Mouse (Mus musculus): ENCODE results near the gene Dnmt3a. TPM values are rescaled to one million over a fixed set of nuclear protein-coding genes. Genes with fewer than 3 reads are reported as not detected.

The Dnmt3a gene
- polyA plus RNA-seq, 1 experiment from 2014 or later, result 60.3 TPM

DNA sequence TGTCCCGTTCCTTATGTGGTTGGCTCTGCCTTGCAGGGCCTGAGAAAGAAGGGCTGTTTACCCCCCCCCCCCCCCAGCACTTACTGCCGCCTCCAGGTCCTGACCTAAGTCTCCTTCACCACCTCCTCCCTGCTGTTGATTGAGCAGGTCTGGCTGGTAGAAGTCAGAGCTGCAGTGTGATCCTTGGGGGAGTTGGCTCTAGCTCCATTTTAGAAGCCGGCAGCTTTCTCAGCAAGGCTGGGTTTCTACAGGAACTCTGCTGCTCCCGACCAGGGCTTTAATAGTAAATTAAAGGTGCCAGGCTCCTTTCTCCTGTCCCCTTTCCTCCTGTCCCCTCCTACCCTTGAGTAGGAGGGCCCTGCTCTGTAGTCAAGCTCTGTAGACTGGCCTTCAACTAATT is 4.6 kb downstream of the Dnmt3a start:
- Histone ChIP-seq H3K9me3 (ENCODE audit: low read length) (no peaks in the 10 kb centered on the region), H3K27ac (ENCODE audit: low read length) (no peak overlapping the region), H3K4me2 (replicated peaks; ENCODE audit: low read depth, low read length) (peak overlapping the region; percentile 20; the same call in 1 of the 2 replicates), H3K36me3 (ENCODE audit: insufficient read depth, low read length) (no peaks in the 10 kb centered on the region), H3K27me3 (replicated peaks; ENCODE audit: insufficient read depth, low read length) (no peaks in the 10 kb centered on the region), H3K4me1 (ENCODE audit: insufficient read depth, low read depth, low read length) (peaks cover 27% of the 10 kb centered on the region), H3K4me3 (ENCODE audit: low read depth, low read length) (no peak overlapping the region), H3K9ac (replicated peaks; ENCODE audit: low read depth) (no peak overlapping the region)
- WGBS, result 9% methylated on average over 4 of the region's 4 CpGs
- DNase-seq (ENCODE audit: low spot score) (peak; percentile 61), ATAC-seq (no peak)
- no peak for TF ChIP-seq CTCF (IDR thresholded peaks at IDR 0.05)
- no peak for TF ChIP-seq EP300 (IDR thresholded peaks at IDR 0.05)

DNA sequence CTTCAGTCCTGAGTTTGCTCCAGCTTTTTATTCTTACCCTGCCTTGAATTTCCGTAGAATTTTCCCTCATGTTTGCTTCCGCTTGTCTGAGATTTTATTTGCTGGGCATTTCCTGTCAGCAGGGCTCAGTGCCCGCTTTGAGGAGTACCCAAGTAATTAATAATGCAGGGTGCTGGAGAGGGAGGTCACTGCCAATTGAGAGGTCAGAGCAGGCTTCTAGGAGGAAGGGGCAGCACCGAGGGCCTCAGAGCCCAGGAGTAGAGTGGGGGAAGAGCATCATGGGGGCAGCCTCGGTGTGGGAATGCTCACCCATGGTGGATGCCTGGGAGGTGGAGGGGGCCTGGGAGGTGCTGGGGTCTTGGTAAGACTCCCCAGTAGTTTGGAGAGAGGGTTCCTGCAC is 5.8 kb downstream of the Dnmt3a start:
- Histone ChIP-seq H3K27me3 (replicated peaks; ENCODE audit: insufficient read depth, low read length) (no peaks in the 10 kb centered on the region), H3K36me3 (ENCODE audit: insufficient read depth, low read length) (no peaks in the 10 kb centered on the region), H3K9ac (replicated peaks; ENCODE audit: low read depth) (no peak overlapping the region), H3K9me3 (ENCODE audit: low read length) (no peaks in the 10 kb centered on the region), H3K27ac (ENCODE audit: low read length) (peak overlapping the region; percentile 23; the same call in 1 of the 2 replicates), H3K4me2 (replicated peaks; ENCODE audit: low read depth, low read length) (0 out of 2 replicates have a peak overlapping the region, but pooled peaks have one; percentile 14), H3K4me1 (ENCODE audit: insufficient read depth, low read depth, low read length) (peaks cover 30% of the 10 kb centered on the region), H3K4me3 (ENCODE audit: low read depth, low read length) (no peak overlapping the region)
- 17% methylated on average over 5 of the region's 5 CpGs for WGBS
- DNase-seq (ENCODE audit: low spot score), result peak; percentile 37
- no peak for ATAC-seq
- TF ChIP-seq CTCF (IDR thresholded peaks at IDR 0.05) (no peak), EP300 (IDR thresholded peaks at IDR 0.05) (0 out of 2 replicates have a peak, but pooled peaks have one; percentile 33)

- TF ChIP-seq CTCF (IDR thresholded peaks at IDR 0.05) (no peak), EP300 (IDR thresholded peaks at IDR 0.05) (no peak)
- Histone ChIP-seq H3K4me3 (ENCODE audit: low read depth, low read length) (no peak overlapping the region), H3K27me3 (replicated peaks; ENCODE audit: insufficient read depth, low read length) (no peaks in the 10 kb centered on the region), H3K27ac (ENCODE audit: low read length) (no peak overlapping the region), H3K36me3 (ENCODE audit: insufficient read depth, low read length) (no peaks in the 10 kb centered on the region), H3K4me1 (ENCODE audit: insufficient read depth, low read depth, low read length) (peaks cover 30% of the 10 kb centered on the region), H3K9me3 (ENCODE audit: low read length) (no peaks in the 10 kb centered on the region), H3K4me2 (replicated peaks; ENCODE audit: low read depth, low read length) (no peak overlapping the region), H3K9ac (replicated peaks; ENCODE audit: low read depth) (no peak overlapping the region)
- DNase-seq (ENCODE audit: low spot score) (no peak), ATAC-seq (no peak)
- 65% methylated on average over 6 of the region's 6 CpGs for WGBS
Observed at GRCm38 (mm10) chr12:3812251-3812650, 6.4 kb downstream of the Dnmt3a start.

- H3K36me3 ChIP-seq (ENCODE audit: insufficient read depth, low read length), result no peaks in the 10 kb centered on the region
- H3K27me3 ChIP-seq (replicated peaks; ENCODE audit: insufficient read depth, low read length), result no peaks in the 10 kb centered on the region
- H3K4me3 ChIP-seq (ENCODE audit: low read depth, low read length), result no peak overlapping the region
- no peak overlapping the region for H3K27ac ChIP-seq (ENCODE audit: low read length)
- no peak overlapping the region for H3K4me2 ChIP-seq (replicated peaks; ENCODE audit: low read depth, low read length)
- ATAC-seq (no peak), DNase-seq (ENCODE audit: low spot score) (no peak)
- H3K9me3 ChIP-seq (ENCODE audit: low read length), result no peaks in the 10 kb centered on the region
- no peak overlapping the region for H3K9ac ChIP-seq (replicated peaks; ENCODE audit: low read depth)
- TF ChIP-seq EP300 (IDR thresholded peaks at IDR 0.05) (no peak), CTCF (IDR thresholded peaks at IDR 0.05) (no peak)
- WGBS, result 80% methylated on average over 8 of the region's 8 CpGs
- H3K4me1 ChIP-seq (ENCODE audit: insufficient read depth, low read depth, low read length), result peaks cover 34% of the 10 kb centered on the region
Observed at GRCm38 (mm10) chr12:3813138-3813537, 7.3 kb downstream of the Dnmt3a start.

- 35% methylated on average over 6 of the region's 6 CpGs for WGBS
- Histone ChIP-seq H3K9me3 (ENCODE audit: low read length) (no peaks in the 10 kb centered on the region), H3K27ac (ENCODE audit: low read length) (no peak overlapping the region), H3K4me3 (ENCODE audit: low read depth, low read length) (no peak overlapping the region), H3K4me1 (ENCODE audit: insufficient read depth, low read depth, low read length) (peaks cover 28% of the 10 kb centered on the region; the same call in 1 of the 2 replicates), H3K27me3 (replicated peaks; ENCODE audit: insufficient read depth, low read length) (no peaks in the 10 kb centered on the region), H3K9ac (replicated peaks; ENCODE audit: low read depth) (no peak overlapping the region), H3K36me3 (ENCODE audit: insufficient read depth, low read length) (no peaks in the 10 kb centered on the region), H3K4me2 (replicated peaks; ENCODE audit: low read depth, low read length) (no peak overlapping the region)
- DNase-seq (ENCODE audit: low spot score) (no peak), ATAC-seq (no peak)
- TF ChIP-seq EP300 (IDR thresholded peaks at IDR 0.05) (no peak), CTCF (IDR thresholded peaks at IDR 0.05) (no peak)
Observed at GRCm38 (mm10) chr12:3815386-3815785, 9.6 kb downstream of the Dnmt3a start.

GRCm38 (mm10) chr12:3817033-3817432 is 11.2 kb downstream of the Dnmt3a start:
- no peak for ATAC-seq
- peak; percentile 53 for TF ChIP-seq CTCF (IDR thresholded peaks at IDR 0.05)
- TF ChIP-seq EP300 (IDR thresholded peaks at IDR 0.05), result no peak

DNA sequence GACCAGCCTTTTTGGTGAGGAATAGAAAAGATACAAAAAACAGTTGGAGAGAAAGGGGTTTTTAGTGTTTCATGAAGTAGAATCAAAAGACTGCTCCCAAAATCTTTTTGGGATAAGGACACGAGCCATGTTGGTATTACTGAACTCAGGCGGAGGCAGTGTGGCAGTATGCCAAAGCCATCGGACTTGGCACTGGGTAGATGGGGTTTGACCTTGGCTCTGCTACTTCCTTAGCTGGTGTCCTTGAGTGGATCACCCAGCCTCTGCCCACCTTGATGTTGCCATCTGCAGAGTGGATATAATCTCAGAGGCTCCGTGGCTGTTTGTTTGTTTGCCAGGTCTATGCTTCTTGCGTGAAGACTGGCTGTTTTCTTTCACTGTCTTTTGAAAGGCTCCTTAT is 11.8 kb downstream of the Dnmt3a start:
- Histone ChIP-seq H3K9ac (replicated peaks; ENCODE audit: low read depth) (no peak overlapping the region), H3K27ac (ENCODE audit: low read length) (no peak overlapping the region), H3K27me3 (replicated peaks; ENCODE audit: insufficient read depth, low read length) (no peaks in the 10 kb centered on the region), H3K36me3 (ENCODE audit: insufficient read depth, low read length) (no peaks in the 10 kb centered on the region), H3K4me3 (ENCODE audit: low read depth, low read length) (no peak overlapping the region), H3K4me2 (replicated peaks; ENCODE audit: low read depth, low read length) (no peak overlapping the region), H3K9me3 (ENCODE audit: low read length) (no peaks in the 10 kb centered on the region), H3K4me1 (ENCODE audit: insufficient read depth, low read depth, low read length) (peaks cover 14% of the 10 kb centered on the region; the same call in 1 of the 2 replicates)
- 45% methylated on average over 5 of the region's 5 CpGs for WGBS
- TF ChIP-seq EP300 (IDR thresholded peaks at IDR 0.05) (no peak), CTCF (IDR thresholded peaks at IDR 0.05) (no peak)
- DNase-seq (ENCODE audit: low spot score) (no peak), ATAC-seq (no peak)

More at GRCm38 (mm10) chr12:3817033-3817432, 11.2 kb downstream of the Dnmt3a start:
- no peaks in the 10 kb centered on the region for H3K9me3 ChIP-seq (ENCODE audit: low read length)
- H3K27ac ChIP-seq (ENCODE audit: low read length), result no peak overlapping the region
- H3K4me3 ChIP-seq (ENCODE audit: low read depth, low read length), result no peak overlapping the region
- 59% methylated on average over 7 of the region's 7 CpGs for WGBS
- no peaks in the 10 kb centered on the region for H3K27me3 ChIP-seq (replicated peaks; ENCODE audit: insufficient read depth, low read length)
- no peak for DNase-seq (ENCODE audit: low spot score)
- no peak overlapping the region for H3K4me2 ChIP-seq (replicated peaks; ENCODE audit: low read depth, low read length)
- no peak overlapping the region for H3K9ac ChIP-seq (replicated peaks; ENCODE audit: low read depth)
- H3K4me1 ChIP-seq (ENCODE audit: insufficient read depth, low read depth, low read length), result peaks cover 14% of the 10 kb centered on the region; the same call in 1 of the 2 replicates
- H3K36me3 ChIP-seq (ENCODE audit: insufficient read depth, low read length), result no peaks in the 10 kb centered on the region

Data from lung, postnatal 0 days (tissue).